Mouse (Mus musculus): ENCODE results near the gene Wdr35. TPM values are rescaled to one million over a fixed set of nuclear protein-coding genes. Genes with fewer than 3 reads are reported as not detected.

Gene Wdr35
- polyA plus RNA-seq, 1 experiment = 0.61 TPM

DNA sequence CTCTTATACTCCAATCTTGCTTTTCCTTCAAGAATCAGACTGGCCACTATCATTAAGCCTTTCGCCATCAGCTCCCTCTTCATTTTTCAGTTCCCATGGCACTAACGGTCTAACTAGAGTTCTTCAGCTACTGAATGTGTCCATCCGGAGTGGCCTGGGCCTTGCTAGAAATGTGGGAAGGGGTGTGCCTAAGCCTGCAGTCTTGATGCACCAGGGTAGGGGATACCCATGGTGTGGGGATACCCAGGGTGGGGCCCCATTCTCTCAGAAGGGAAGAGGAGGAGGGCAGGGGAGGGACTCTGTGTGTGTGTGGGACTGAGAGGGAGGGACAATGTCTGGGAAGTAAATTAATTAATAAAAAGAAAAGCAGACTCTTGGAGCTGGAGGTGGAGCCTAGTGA lies 69.1 kb downstream of the Wdr35 start:
- WGBS = 96% methylated on average over 3 of the region's 3 CpGs
- DNase-seq (ENCODE audit: low read depth, low spot score) = no peak

DNA sequence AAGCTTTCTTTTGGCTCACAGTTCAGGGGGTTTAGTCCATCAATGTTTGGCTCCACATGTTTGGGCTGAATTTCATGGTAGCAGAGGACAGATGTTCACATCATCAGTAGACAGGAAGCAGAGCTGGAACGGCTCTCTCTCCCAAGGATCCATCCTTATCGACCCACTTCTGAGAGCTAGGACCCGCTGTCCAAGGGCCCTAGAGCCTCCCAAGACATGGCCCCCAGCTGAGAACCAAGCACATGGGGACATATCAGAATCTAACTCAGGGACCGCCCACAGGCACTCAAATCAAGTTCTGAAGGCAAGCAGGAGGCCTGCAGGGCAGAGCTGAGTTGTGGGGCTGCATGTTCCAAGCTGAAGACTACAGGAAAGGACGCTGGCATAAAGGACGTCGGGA lies 71.0 kb downstream of the Wdr35 start:
- DNase-seq (ENCODE audit: low read depth, low spot score) = no peak
- WGBS = 93% methylated on average over 7 of the region's 7 CpGs

DNA sequence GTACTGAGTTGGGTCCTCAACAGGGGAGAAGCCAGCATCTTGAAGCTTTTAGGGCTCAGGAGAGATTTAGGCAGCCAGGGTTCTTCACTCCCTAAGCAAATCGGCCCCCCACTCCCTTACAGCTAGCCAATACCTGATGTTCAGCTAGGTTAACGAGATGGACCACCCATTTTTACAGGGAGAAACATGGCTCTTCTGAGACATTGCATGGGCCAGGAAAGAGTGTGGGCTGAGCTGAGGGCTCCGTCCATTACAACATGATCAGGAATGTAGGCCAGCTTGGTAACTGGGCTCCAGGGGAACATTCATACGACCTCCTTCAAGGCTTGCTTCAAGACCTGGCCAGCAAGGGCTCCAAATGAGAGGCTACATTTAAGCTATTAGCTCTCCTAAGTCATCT lies 73.0 kb downstream of the Wdr35 start:
- DNase-seq (ENCODE audit: low read depth, low spot score) = no peak
- 80% methylated on average over 4 of the region's 4 CpGs for whole genome bisulfite sequencing

DNA sequence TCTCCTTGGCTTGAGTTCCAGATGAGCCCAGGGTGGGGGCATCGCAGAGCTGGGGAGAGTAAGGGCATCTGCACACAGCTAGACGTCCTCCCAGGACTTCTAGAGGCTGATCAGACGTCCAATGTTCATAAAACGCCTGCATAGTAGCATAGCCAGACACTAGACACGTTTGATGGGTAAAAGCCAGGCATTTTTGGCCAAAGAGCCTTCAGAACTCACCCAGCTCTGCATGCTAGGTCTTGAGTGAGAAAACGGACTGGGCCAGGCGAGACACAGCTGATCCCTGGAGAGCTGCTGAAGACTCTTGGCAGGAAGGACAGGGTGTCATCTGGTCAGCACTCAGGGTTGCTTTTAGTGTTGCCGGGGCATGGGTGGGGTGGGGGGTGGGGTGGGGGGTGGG lies 74.4 kb downstream of the Wdr35 start:
- 48% methylated on average over 8 of the region's 8 CpGs for WGBS
- no peak for DNase-seq (ENCODE audit: low read depth, low spot score)

DNA sequence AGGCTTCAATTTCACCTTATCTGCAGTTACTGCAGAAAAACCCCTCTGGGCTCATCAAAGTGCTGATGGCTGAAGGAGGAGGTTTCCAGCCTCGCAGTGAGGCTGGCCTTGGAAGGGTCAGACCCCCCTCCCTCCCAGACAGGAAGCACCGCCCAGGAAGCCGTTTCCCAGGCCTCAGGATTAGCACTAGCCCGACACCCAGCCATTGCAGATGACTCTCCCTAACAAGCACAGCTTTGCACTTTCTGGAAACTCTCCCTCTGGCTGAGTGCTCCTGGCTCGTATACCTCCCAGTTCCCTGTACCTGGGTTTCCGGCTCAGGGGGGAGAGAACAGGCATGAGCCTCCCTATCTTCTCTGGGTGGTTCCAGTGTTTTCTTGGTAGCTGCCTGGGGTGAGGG lies 77.1 kb downstream of the Wdr35 start:
- 22% methylated on average over 6 of the region's 6 CpGs for WGBS
- DNase-seq (ENCODE audit: low read depth, low spot score) = no peak

DNA sequence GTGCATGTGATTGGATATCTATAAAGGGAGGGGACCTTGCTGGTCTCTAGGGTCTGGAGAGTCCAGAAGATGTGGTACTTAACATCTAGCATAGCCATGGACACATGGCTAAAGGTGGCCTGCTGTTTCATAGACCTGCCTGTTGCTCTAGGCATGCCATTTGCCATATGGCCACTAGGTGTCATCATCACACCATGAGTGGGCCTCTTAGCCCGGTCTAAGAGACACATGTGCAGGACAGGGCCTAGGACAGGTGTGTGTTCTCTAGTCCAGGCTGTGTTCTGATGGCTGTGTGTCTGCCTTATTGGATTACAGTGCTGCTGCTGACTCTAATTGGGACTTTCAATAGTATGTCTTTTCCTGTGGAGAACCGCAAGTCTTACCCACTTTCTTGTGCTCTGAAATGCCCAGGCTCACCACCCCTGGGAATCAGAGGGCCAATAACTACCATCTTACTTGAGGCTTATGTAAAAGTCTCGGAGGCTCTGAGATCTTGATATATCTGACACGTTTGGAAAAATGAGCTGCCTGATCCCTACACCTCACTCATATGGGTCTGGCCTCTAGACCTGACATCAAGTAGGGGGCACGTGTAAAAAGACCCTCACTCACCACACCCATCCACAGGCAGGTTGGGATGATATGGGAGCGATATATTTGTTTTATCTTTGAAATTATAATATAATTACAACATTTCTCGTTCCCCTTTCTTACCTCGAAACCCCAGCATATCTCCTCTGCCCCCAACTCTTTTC lies 78.6 kb downstream of the Wdr35 start:
- peak; percentile 48 for DNase-seq (ENCODE audit: low read depth, low spot score)
- WGBS = 68% methylated on average over 8 of the region's 8 CpGs

DNA sequence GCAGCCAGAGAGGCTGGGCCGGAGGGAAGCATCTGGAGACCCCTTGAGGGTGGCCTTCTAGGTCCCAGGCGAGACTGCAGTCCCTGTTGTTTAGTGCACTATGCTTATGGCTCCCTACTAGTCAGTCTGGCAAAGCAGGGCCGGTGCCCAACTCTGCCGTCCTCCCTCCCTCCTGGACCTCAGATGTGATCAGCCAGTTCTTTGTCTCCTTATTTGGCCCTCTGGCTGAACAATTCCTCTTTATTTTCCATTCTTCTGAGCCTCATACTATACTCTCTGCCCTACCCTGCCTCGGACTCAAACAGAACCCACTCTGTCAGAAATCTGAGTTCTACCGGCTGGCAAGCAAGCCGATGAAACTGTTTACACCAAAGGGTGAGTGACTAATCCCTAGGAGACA lies 79.7 kb downstream of the Wdr35 start:
- DNase-seq (ENCODE audit: low read depth, low spot score) = no peak
- 72% methylated on average over 7 of the region's 7 CpGs for WGBS

DNA sequence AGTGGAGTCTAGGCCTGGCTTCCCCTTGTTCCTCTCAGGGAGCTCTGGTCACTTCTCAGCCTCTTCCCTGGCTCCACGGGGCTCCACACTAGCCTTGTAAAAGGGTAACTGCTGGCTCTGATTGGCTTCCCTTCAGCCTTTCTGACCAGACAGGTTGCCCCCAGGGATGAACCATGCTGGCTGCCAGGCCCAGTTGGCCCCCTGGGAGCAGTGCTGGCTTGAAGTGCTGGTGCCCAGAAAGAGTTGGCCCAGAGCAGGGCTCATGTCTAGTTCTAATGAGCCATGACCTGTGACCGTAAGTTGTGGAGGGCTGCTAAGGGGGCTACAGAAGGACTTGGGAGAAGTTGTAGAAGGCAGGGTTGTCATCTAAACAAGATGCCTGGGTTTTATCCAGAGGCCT lies 80.3 kb downstream of the Wdr35 start:
- no peak for DNase-seq (ENCODE audit: low read depth, low spot score)
- WGBS = 72% methylated on average over 2 of the region's 2 CpGs

DNA sequence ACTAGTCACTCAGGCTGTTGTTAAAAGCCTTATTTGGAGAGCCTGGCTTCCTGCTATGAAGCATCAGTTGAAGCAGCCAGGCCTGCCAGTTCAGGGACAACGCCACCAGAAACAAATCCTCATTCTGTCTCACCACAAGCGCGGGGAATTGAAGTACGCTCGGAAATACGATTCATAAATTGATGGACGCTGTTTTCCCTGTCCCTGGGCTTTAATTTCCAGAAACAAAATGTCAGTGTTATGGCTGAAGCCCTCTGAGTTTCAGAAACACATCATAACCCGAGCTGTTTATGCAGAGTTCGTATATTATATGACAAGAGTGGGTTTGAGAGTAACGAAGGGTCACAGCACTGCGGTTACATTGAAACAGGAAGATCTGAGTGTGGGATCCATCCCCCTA lies 81.6 kb downstream of the Wdr35 start:
- no peak for DNase-seq (ENCODE audit: low read depth, low spot score)
- WGBS = 68% methylated on average over 11 of the region's 11 CpGs

DNA sequence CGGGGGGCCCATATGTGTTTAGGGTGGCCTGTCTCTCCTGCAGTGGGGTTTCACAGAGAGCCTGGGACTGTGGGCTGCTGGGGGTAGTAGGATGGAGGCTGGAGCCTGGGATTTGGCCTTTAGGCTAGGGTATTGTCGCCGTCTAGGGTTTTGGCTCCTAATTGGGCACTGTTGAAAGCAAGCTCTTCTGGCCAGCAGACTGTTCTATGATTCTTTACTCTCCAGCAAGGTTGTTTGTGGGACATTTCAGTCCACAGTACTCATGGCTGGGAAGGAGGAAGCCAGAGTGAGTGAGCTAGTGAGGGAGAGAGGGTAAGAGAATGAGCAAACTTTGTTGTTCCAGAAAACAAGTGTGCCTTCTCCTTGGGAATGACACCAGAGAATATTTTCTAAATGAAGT lies 85.8 kb downstream of the Wdr35 start:
- 84% methylated on average over 3 of the region's 3 CpGs for WGBS
- no peak for DNase-seq (ENCODE audit: low read depth, low spot score)

DNA sequence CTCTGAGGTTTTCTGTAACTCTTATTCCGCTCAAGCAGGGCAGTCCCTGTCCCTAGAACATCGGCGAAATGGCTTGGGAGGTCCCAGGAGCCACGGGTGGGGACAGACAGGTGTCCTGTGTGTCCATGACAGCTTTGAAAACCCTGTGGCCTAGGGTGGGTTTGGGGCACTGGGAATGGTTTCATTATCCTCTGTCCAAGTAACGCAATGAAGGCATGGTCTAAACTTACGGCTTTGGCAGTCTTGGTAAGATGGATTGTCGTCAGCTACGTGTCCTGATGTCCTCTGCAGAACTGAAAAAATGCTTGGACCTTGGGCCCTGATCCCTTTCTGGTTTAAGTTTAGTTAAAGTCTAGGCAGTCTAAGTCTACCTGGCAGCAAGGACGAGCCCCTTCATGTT lies 86.3 kb downstream of the Wdr35 start:
- DNase-seq (ENCODE audit: low read depth, low spot score) = no peak
- WGBS = 77% methylated on average over 9 of the region's 9 CpGs

DNA sequence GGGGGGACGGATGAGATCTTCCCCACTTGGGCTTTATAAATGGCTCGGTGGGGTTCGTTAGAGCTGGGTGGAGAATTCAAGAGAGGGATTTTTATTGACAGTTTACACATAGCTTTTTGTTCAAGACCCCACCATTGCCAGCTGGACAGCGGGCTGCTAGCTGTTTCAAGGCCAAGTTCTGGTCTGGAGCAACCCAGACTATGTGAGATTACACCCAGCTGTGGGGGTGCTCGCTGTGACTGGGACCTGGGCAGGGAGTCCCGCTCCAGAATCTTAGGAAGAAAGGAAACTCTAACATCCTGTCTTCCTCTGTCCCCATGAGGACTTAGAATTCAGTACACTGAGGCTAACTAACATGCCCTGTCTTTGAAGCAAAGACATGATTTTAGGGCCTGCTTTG lies 89.9 kb downstream of the Wdr35 start:
- WGBS = 52% methylated on average over 6 of the region's 6 CpGs
- DNase-seq (ENCODE audit: low read depth, low spot score) = no peak

DNA sequence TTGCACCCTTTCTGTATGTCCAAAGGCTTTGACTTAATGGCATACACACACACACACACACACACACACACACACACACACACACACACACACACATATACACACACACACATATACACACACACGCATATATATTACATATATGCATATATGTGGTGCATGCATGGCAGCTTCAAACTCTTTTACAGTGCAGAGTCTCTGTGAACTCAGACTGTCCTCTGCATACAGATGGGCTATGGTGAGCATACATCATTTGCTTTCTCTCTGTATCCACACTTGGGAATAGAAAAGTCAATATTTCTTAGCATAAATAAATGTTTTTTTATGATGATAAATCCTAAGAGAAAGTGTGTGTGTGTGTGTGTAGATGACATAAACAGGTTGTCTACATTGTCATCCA lies 97.4 kb downstream of the Wdr35 start:
- 85% methylated on average over 1 of the region's 1 CpGs for WGBS
- no peak for DNase-seq (ENCODE audit: low read depth, low spot score)

DNA sequence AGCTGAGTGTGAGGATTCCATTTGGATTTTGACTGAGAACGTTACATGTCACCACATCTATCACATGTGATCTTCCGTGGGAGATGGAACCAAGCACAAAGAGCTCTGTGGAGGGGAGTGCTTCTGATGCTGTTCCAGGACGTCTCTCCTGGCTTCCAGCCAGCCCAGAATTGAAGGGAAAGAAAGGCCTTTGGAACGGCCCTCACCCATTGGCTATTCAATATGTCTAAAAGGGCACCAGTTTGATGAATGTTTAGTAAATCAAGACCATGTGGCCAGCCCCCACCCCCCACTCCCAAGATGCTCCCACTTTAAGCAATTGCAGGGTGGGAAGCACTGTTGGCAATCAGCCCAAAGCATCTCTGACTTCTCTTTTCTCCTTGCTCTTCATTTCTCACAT lies 97.8 kb downstream of the Wdr35 start:
- no peak for DNase-seq (ENCODE audit: low read depth, low spot score)
- WGBS = 41% methylated on average over 4 of the region's 4 CpGs

DNA sequence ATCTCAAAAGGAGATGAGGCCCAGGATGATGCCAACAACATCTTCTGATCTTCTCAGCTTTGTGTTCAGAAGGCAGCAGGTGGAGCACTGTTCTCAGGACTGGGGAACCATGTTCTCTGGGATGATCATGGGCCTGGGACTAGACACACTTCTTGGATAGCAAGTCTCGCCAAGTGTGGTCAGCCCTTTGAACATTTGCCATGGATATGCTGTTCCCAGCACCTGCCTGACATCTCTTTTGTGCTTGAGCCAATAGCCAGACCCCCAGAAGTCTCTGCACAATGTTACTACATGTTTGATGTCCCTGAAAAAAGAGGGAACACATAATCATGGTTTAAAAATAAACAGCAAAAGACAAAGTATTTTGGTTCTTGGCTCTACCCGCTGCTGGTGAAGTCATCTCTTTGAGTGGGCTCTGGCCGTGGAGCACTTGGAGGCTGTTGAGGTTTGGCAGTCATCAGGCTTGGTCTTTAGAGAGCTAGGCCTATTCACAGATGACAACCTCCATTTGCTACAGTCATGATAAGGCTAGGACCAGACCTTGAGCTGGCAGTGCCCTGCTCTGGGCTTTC lies 103.9 kb downstream of the Wdr35 start:
- 81% methylated on average over 3 of the region's 3 CpGs for WGBS

More for the DNA sequence above, 103.9 kb downstream of the Wdr35 start:
- DNase-seq (ENCODE audit: low read depth, low spot score) = no peak

Other genes with a start within 250 kb of the Wdr35 start
- gene Sdc1, start 202.6 kb upstream of the Wdr35 start, polyA plus RNA-seq (2012; rRNA removed) = 83.3 and 96.8 TPM in 2 replicates
- gene Laptm4a, start 52.2 kb upstream of the Wdr35 start, polyA plus RNA-seq (2012; rRNA removed) = 140 and 163 TPM in 2 replicates
- gene Matn3, start 26.0 kb upstream of the Wdr35 start, polyA plus RNA-seq (2012; rRNA removed) = not detected in 2 replicates
- gene Ttc32, start 56.1 kb downstream of the Wdr35 start, polyA plus RNA-seq (2012; rRNA removed) = 10.0 and 10.2 TPM in 2 replicates